Mouse (Mus musculus): ENCODE results near the gene Rtn3. TPM values are rescaled to one million over a fixed set of nuclear protein-coding genes. Genes with fewer than 3 reads are reported as not detected.

Rtn3 gene
- polyA plus RNA-seq, 1 experiment from 2014 or later = 132 TPM

- Histone ChIP-seq H3K27ac (replicated peaks in 1 of 2; ENCODE audit: control insufficient read depth in 1 of 2, insufficient read depth in 1 of 2, low read depth in 2 of 2, low read length in 2 of 2) (peak overlapping the region in 1 of 2 experiments; percentile 100; a peak in 2 of 4 replicates), H3K36me3 (ENCODE audit: control insufficient read depth, insufficient read depth, low read length) (no peaks in the 10 kb centered on the region), H3K9me3 (ENCODE audit: control insufficient read depth, low read length) (no peaks in the 10 kb centered on the region), H3K27me3 (ENCODE audit: control insufficient read depth, insufficient read depth, low read length) (no peaks in the 10 kb centered on the region), H3K4me3 (ENCODE audit: control insufficient read depth in 1 of 2, insufficient read depth in 1 of 2, low read depth in 1 of 2, low read length in 2 of 2) (peak overlapping the region; percentile 68 to 80; a peak in 3 of 4 replicates), H3K9ac (ENCODE audit: low read length) (peak overlapping the region; percentile 94), H3K4me1 (ENCODE audit: control insufficient read depth in 2 of 2, insufficient read depth in 2 of 2, low read length in 2 of 2) (peaks cover 0 to 5% of the 10 kb centered on the region in 2 experiments; a peak in 2 of 4 replicates), H3K4me2 (ENCODE audit: low read length) (peak overlapping the region; percentile 82)
- 42% methylated on average over 14 of the region's 14 CpGs for WGBS
- no peak for ATAC-seq (ENCODE audit: insufficient number of reproducible peaks, insufficient read depth, low FRiP score, low read depth)
Observed at GRCm38 (mm10) chr19:7495221-7496038, 12.3 kb upstream of the Rtn3 start.

GRCm38 (mm10) chr19:7494187-7495015 is 11.3 kb upstream of the Rtn3 start:
- peak overlapping the region; percentile 82 for H3K4me2 ChIP-seq (ENCODE audit: low read length)
- H3K27ac ChIP-seq (replicated peaks in 1 of 2; ENCODE audit: control insufficient read depth in 1 of 2, insufficient read depth in 1 of 2, low read depth in 2 of 2, low read length in 2 of 2) = peak overlapping the region; percentile 96 to 100
- WGBS = under 1% methylated on average over 84 of the region's 84 CpGs
- H3K4me1 ChIP-seq (ENCODE audit: control insufficient read depth in 2 of 2, insufficient read depth in 2 of 2, low read length in 2 of 2) = peaks cover 0 to 5% of the 10 kb centered on the region in 2 experiments; a peak in 2 of 4 replicates
- ATAC-seq (ENCODE audit: insufficient number of reproducible peaks, insufficient read depth, low FRiP score, low read depth) = peak; percentile 94
- H3K9ac ChIP-seq (ENCODE audit: low read length) = peak overlapping the region; percentile 94
- H3K27me3 ChIP-seq (ENCODE audit: control insufficient read depth, insufficient read depth, low read length) = no peaks in the 10 kb centered on the region
- H3K36me3 ChIP-seq (ENCODE audit: control insufficient read depth, insufficient read depth, low read length) = no peaks in the 10 kb centered on the region
- peak overlapping the region; percentile 68 to 80 for H3K4me3 ChIP-seq (ENCODE audit: control insufficient read depth in 1 of 2, insufficient read depth in 1 of 2, low read depth in 1 of 2, low read length in 2 of 2)
- H3K9me3 ChIP-seq (ENCODE audit: control insufficient read depth, low read length) = no peaks in the 10 kb centered on the region

DNA sequence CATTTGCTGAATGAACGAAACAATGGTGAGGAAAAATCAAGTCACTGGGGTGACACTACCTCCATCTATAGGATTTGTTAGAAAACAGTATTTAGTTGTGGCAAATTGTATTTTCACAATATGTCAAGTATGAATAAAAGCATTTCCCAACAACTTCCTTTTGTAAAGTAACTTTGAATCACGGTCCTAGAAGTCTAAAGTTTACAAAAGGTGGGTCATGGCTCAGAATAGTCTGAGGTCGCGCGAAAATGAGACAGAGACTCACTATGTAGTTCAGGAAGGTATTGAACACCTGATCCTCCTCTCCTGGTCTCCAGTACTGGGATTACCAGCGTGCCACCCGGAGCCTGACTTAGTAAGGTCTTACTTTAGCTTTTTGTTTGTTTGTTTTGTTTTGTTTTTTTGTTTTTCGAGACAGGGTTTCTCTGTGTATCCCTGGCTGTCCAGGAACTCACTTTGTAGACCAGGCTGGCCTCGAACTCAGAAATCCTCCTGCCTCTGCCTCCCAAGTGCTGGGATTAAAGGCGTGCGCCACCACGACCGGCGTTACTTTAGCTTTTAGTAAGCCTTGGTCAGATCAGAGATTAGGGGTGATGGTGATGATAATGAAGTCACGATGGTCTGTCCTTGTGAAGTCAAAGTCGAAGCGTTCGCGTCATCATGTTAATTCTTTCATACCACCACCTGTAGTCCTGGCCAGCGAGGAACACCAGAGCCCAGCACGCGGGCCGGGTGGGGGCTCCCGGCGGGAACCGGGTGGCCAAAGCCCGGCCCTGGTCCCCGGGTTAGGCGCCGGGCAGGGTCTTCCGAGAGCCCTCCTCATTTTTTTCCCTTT is 10.5 kb upstream of the Rtn3 start, which contains the start of gene Atl3:
Gene Atl3, plus strand, starts transcription at position 689 of the 835 bp plus-strand sequence.
- WGBS = 29% methylated on average over 31 of the region's 31 CpGs
- ATAC-seq (ENCODE audit: insufficient number of reproducible peaks, insufficient read depth, low FRiP score, low read depth) = no peak
- H3K36me3 ChIP-seq (ENCODE audit: control insufficient read depth, insufficient read depth, low read length) = no peaks in the 10 kb centered on the region
- peak within 1 kb of the TSS; percentile 82 for H3K4me2 ChIP-seq (ENCODE audit: low read length)
- no peaks in the 10 kb centered on the region for H3K9me3 ChIP-seq (ENCODE audit: control insufficient read depth, low read length)
- H3K4me3 ChIP-seq (ENCODE audit: control insufficient read depth in 1 of 2, insufficient read depth in 1 of 2, low read depth in 1 of 2, low read length in 2 of 2) = peak within 1 kb of the TSS; percentile 68 to 80
- H3K27ac ChIP-seq (replicated peaks in 1 of 2; ENCODE audit: control insufficient read depth in 1 of 2, insufficient read depth in 1 of 2, low read depth in 2 of 2, low read length in 2 of 2) = peak within 1 kb of the TSS; percentile 96 to 100
- peak within 1 kb of the TSS; percentile 94 for H3K9ac ChIP-seq (ENCODE audit: low read length)
- no peaks in the 10 kb centered on the region for H3K27me3 ChIP-seq (ENCODE audit: control insufficient read depth, insufficient read depth, low read length)
- peaks cover 0 to 5% of the 10 kb centered on the region in 2 experiments; a peak in 2 of 4 replicates for H3K4me1 ChIP-seq (ENCODE audit: control insufficient read depth in 2 of 2, insufficient read depth in 2 of 2, low read length in 2 of 2)

GRCm38 (mm10) chr19:7492682-7493081 is 9.6 kb upstream of the Rtn3 start:
- no peak for ATAC-seq (ENCODE audit: insufficient number of reproducible peaks, insufficient read depth, low FRiP score, low read depth)
- H3K36me3 ChIP-seq (ENCODE audit: control insufficient read depth, insufficient read depth, low read length) = no peaks in the 10 kb centered on the region
- 93% methylated on average over 2 of the region's 2 CpGs for WGBS

DNA sequence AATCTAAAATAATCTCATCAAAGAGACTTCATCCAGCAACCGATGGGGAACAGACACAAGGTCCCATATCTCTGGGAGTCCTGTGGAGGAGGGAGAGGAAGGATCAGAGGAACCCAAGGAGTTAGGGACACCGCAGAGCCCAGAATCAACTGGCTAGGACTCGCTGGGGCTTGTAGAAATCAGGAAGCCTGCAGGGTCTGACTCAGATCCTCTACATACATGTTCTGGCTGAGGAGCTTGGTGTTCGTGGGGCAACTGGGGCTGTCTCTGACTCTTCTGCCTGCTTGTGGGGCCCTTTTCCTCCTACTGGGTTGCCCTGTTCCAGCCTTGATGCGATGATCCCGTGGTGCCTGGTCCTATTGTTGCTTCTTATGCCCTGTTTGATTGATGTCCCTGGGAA is 8.9 kb upstream of the Rtn3 start:
- ATAC-seq (ENCODE audit: insufficient number of reproducible peaks, insufficient read depth, low FRiP score, low read depth) = no peak

More at GRCm38 (mm10) chr19:7492682-7493081, 9.6 kb upstream of the Rtn3 start:
- Histone ChIP-seq H3K4me2 (ENCODE audit: low read length) (no peak overlapping the region), H3K4me1 (ENCODE audit: control insufficient read depth in 2 of 2, insufficient read depth in 2 of 2, low read length in 2 of 2) (peaks cover 0 to 10% of the 10 kb centered on the region in 2 experiments; a peak in 2 of 4 replicates), H3K4me3 (ENCODE audit: control insufficient read depth in 1 of 2, insufficient read depth in 1 of 2, low read depth in 1 of 2, low read length in 2 of 2) (no peak overlapping the region), H3K9ac (ENCODE audit: low read length) (no peak overlapping the region), H3K27me3 (ENCODE audit: control insufficient read depth, insufficient read depth, low read length) (no peaks in the 10 kb centered on the region), H3K27ac (replicated peaks in 1 of 2; ENCODE audit: control insufficient read depth in 1 of 2, insufficient read depth in 1 of 2, low read depth in 2 of 2, low read length in 2 of 2) (no peak overlapping the region), H3K9me3 (ENCODE audit: control insufficient read depth, low read length) (no peaks in the 10 kb centered on the region)

DNA sequence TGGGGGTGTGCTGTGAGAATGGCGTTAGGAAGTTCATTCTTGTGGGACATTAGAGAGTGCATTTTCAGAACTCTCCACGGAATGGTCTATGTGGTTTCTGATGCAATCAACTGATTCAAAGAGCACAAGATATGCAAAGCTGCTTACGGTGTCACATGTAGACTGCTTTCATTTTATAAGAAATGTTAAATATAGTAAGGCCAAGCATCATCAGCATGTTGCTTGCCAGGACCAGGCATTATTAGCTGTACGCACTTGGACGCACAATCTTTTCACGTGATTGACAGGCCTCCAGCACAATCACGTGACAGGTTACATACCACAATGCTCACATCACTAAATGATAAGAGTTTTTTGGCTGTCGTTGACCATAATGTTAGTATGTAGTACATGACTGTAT is 4.6 kb upstream of the Rtn3 start:
- WGBS = 52% methylated on average over 8 of the region's 8 CpGs
- Histone ChIP-seq H3K9me3 (ENCODE audit: control insufficient read depth, low read length) (no peaks in the 10 kb centered on the region), H3K27ac (replicated peaks in 1 of 2; ENCODE audit: control insufficient read depth in 1 of 2, insufficient read depth in 1 of 2, low read depth in 2 of 2, low read length in 2 of 2) (no peak overlapping the region), H3K4me1 (ENCODE audit: control insufficient read depth in 2 of 2, insufficient read depth in 2 of 2, low read length in 2 of 2) (peaks cover 0 to 11% of the 10 kb centered on the region in 2 experiments; a peak in 2 of 4 replicates), H3K36me3 (ENCODE audit: control insufficient read depth, insufficient read depth, low read length) (no peaks in the 10 kb centered on the region), H3K27me3 (ENCODE audit: control insufficient read depth, insufficient read depth, low read length) (no peaks in the 10 kb centered on the region), H3K4me2 (ENCODE audit: low read length) (no peak overlapping the region), H3K9ac (ENCODE audit: low read length) (no peak overlapping the region), H3K4me3 (ENCODE audit: control insufficient read depth in 1 of 2, insufficient read depth in 1 of 2, low read depth in 1 of 2, low read length in 2 of 2) (no peak overlapping the region)
- ATAC-seq (ENCODE audit: insufficient number of reproducible peaks, insufficient read depth, low FRiP score, low read depth) = no peak

More for the DNA sequence above, 8.9 kb upstream of the Rtn3 start:
- Histone ChIP-seq H3K27ac (replicated peaks in 1 of 2; ENCODE audit: control insufficient read depth in 1 of 2, insufficient read depth in 1 of 2, low read depth in 2 of 2, low read length in 2 of 2) (no peak overlapping the region), H3K36me3 (ENCODE audit: control insufficient read depth, insufficient read depth, low read length) (no peaks in the 10 kb centered on the region), H3K4me2 (ENCODE audit: low read length) (no peak overlapping the region), H3K9me3 (ENCODE audit: control insufficient read depth, low read length) (no peaks in the 10 kb centered on the region), H3K27me3 (ENCODE audit: control insufficient read depth, insufficient read depth, low read length) (no peaks in the 10 kb centered on the region), H3K4me1 (ENCODE audit: control insufficient read depth in 2 of 2, insufficient read depth in 2 of 2, low read length in 2 of 2) (peaks cover 0 to 10% of the 10 kb centered on the region in 2 experiments; a peak in 2 of 4 replicates), H3K4me3 (ENCODE audit: control insufficient read depth in 1 of 2, insufficient read depth in 1 of 2, low read depth in 1 of 2, low read length in 2 of 2) (no peak overlapping the region), H3K9ac (ENCODE audit: low read length) (no peak overlapping the region)
- WGBS = 87% methylated on average over 6 of the region's 6 CpGs
